Mouse (Mus musculus): Measurements from ENCODE around the gene Emd. TPM values are rescaled to one million over a fixed set of nuclear protein-coding genes. Genes with fewer than 3 reads are reported as not detected.

The Emd gene
- 25.7 and 40.9 TPM in 2 replicates for polyA plus RNA-seq (2012; ENCODE audit: low replicate concordance)

DNA sequence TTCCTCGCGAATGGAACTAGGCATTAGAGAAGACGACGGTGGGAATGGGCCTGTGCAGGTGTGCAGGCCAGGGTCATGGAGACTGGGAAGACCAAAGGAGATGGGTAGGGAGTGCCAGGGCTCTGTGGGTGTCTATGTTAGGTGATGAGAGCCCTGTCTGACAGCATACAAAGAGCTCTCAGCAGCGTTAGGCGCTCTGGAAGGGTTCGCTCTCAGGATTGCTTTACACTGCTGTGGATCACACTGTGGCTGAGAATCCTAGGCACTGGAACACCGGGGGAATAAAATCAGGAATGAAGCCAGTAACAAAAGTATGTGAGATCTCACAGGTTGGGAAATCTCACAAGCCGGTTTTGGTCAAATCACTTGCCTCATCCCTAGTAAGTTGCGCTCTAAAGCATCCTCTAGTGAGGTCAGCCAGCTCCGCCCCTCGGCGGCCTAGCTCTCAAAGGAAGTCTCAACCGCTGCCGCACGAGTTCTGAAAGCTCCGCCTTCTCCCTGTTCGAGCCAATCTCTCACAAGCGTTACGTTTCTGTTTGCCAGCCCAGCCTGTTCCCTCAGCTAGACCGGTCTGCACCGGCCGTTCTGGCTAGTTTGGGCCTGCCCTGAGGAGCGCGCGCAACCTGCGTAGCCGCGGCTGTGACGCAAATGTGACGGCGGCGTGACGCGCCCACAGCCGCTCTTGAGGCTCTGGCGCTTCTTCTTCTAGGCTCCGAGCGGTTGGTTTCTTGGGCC is at the start of gene Emd:
TSS of gene Emd (plus strand) at position 535 of the 735 bp plus-strand sequence.

GRCm38 (mm10) chrX:74249615-74250014 is 4.9 kb upstream of the Emd start, which contains the start of gene Flna:
Gene Flna, minus strand, starts transcription at chrX:74249820.

GRCm38 (mm10) chrX:74270062-74270901 is 15.8 kb downstream of the Emd start, which contains the start of gene Rpl10:
Gene Rpl10, plus strand, starts transcription at chrX:74270812.

DNA sequence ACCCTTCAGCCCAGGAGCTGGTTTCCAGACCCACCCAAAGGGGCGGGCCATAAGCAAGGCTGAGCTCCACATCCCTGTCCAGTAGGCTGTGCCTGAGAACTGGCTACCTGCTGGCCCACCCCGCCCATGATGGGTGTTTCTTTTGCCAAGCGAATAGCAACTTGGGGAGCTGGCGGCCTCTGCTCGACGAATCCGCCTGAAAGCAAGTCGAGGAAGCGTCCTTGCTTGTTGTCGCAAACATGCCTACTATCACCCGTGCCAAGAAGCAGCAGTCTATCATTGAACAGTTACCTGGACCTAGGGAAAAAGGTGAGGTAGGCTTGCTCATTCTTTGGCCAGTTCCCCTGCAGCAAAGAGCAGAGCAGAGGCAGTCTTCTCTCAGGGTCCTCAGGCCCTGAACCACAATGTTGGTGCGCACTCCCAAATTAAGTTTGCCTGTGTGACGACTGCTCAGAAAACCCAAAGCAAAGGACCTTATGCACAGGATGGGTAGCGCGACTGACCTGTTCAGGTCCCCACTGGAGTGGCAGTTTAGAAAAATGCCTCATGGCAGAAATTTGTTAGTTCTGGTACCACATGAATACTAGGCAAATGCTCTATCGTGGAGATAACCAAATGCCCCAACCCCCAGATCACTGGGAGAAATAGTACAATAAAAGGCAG is 27.4 kb downstream of the Emd start, which contains the start of the genes Taz and Dnase1l1:
TSS of gene Taz (plus strand) at position 181 of the 663 bp plus-strand sequence.
TSS of gene Dnase1l1 (minus strand) at position 606 of the 663 bp plus-strand sequence.

DNA sequence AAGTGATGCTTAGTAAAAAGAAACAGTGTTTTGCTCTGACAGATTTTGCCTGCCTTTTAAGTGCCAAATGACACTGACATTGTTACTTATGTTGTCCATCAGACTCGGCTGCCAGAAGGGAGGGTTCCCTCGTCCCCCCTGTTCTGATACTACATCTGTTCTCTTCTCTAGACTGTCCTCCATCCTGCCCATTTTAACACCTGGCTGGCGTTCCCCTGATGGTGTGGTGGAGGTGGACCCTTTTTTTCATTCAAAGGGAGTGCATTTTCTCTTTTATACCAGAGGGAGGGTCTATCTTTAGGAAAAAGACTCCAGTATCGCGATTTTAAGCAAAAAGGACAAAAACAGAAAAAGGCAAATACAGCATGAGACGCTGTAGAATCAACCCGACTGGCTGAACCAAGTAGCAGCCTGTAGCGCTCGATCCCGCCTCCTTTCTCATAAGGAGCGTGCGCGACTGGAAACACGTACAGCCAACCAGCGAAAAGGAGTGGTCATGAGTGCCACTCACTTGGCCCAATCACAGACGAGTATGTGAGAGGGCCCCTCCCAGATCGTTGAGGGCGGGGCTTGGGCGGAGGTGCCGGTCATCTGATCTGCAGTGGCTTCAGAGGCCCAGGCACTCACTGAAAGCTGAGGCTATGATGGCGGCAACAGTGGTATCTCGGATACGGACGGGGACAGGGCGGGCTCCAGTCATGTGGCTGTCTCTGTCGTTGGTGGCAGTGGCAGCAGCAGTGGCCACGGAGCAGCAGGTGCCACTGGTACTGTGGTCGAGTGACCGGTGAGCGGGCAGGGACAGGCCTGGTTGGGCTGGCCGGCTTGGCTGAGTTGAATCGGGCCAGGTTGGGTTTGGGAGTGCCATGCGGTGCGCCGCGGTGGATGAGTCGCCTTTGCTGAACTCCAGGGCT is 42.3 kb downstream of the Emd start, which contains the start of gene Atp6ap1:
TSS of gene Atp6ap1 (plus strand) at position 560 of the 911 bp plus-strand sequence.

DNA sequence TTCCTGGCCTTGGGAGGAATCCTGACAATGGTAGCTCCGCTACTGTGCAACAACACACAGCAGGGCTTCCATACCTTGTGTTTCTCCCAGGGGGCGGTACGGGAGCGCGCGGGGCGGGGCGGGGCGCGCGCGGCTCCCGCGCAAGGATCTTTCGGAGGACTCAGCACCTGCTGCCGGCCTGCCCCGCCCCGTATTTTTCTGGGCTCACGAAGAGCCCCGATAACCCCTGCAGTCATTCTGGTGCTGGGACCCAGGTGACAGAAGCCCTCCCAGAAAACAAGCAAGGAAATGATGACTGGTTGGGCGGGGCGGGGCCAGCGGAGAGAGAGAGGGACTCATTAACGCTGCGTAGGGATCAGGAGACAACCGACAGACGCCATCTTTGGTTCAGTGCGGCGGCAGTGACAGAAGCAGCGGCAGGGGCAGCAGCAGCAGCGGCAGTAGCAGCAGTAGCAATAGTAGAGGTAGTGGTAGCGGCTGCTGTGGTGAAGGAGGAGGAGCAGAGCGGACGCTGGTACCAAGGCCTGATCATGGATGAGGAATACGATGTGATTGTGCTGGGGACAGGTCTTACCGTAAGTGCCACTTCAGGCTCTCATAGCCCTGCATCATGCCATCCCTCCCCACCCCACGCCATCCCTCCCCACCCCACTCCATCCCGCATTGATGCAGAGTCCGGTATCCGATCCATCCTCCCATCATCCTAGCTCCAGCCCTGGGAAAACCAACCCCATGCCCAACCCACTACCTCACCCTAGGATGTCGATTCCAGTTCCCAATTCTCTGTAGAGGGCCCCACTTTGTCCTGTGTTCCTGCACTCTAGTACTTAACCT is 50.6 kb downstream of the Emd start, which contains the start of gene Gdi1:
TSS of gene Gdi1 (plus strand) at position 132 of the 834 bp plus-strand sequence.

Other genes with a start within 250 kb of the Emd start
- gene Irak1, start 230.8 kb upstream of the Emd start, polyA plus RNA-seq (2012; ENCODE audit: low replicate concordance) = 398 and 639 TPM in 2 replicates
- not detected in 2 replicates for gene Opn1mw, start 127.2 kb upstream of the Emd start, polyA plus RNA-seq (2012; ENCODE audit: low replicate concordance)
- gene Mecp2, start 119.3 kb upstream of the Emd start, polyA plus RNA-seq (2012; ENCODE audit: low replicate concordance) = 49.9 and 81.9 TPM in 2 replicates
- not detected in 2 replicates for gene Tex28, start 86.8 kb upstream of the Emd start, polyA plus RNA-seq (2012; ENCODE audit: low replicate concordance)
- not detected in 2 replicates for gene Tktl1, start 77.4 kb upstream of the Emd start, polyA plus RNA-seq (2012; ENCODE audit: low replicate concordance)
- 201 and 294 TPM in 2 replicates for gene Flna, start 4.9 kb upstream of the Emd start, polyA plus RNA-seq (2012; ENCODE audit: low replicate concordance)
- 154 and 937 TPM in 2 replicates for gene Rpl10, start 16.1 kb downstream of the Emd start, polyA plus RNA-seq (2012; ENCODE audit: low replicate concordance)
- gene Taz, start 27.2 kb downstream of the Emd start, polyA plus RNA-seq (2012; ENCODE audit: low replicate concordance) = 78.8 and 165 TPM in 2 replicates
- gene Dnase1l1, start 27.6 kb downstream of the Emd start, polyA plus RNA-seq (2012; ENCODE audit: low replicate concordance) = 1.8 and 1.9 TPM in 2 replicates
- 20.3 and 40.2 TPM in 2 replicates for gene Atp6ap1, start 42.4 kb downstream of the Emd start, polyA plus RNA-seq (2012; ENCODE audit: low replicate concordance)
- 86.6 and 171 TPM in 2 replicates for gene Gdi1, start 50.3 kb downstream of the Emd start, polyA plus RNA-seq (2012; ENCODE audit: low replicate concordance)
- 12.3 and 29.0 TPM in 2 replicates for gene Fam50a, start 58.3 kb downstream of the Emd start, polyA plus RNA-seq (2012; ENCODE audit: low replicate concordance)
- gene Plxna3, start 74.4 kb downstream of the Emd start, polyA plus RNA-seq (2012; ENCODE audit: low replicate concordance) = 9.0 and 13.1 TPM in 2 replicates
- gene Lage3, start 98.9 kb downstream of the Emd start, polyA plus RNA-seq (2012; ENCODE audit: low replicate concordance) = 3.3 and 4.9 TPM in 2 replicates
- gene Ubl4a, start 118.5 kb downstream of the Emd start, polyA plus RNA-seq (2012; ENCODE audit: low replicate concordance) = 10.3 and 20.7 TPM in 2 replicates
- 5.2 and 7.6 TPM in 2 replicates for gene Slc10a3, start 118.7 kb downstream of the Emd start, polyA plus RNA-seq (2012; ENCODE audit: low replicate concordance)
- 14.6 and 17.1 TPM in 2 replicates for gene Fam3a, start 138.6 kb downstream of the Emd start, polyA plus RNA-seq (2012; ENCODE audit: low replicate concordance)
- gene Ikbkg, start 138.6 kb downstream of the Emd start, polyA plus RNA-seq (2012; ENCODE audit: low replicate concordance) = 16.9 and 22.2 TPM in 2 replicates
- gene G6pdx, start 174.5 kb downstream of the Emd start, polyA plus RNA-seq (2012; ENCODE audit: low replicate concordance) = 10.9 and 17.0 TPM in 2 replicates
- gene Gm6880, start 226.7 kb downstream of the Emd start, polyA plus RNA-seq (2012; ENCODE audit: low replicate concordance) = not detected in 2 replicates

All from hematopoietic multipotent progenitor cell, adult 10-12 weeks (in vitro differentiated cells).